Mouse (Mus musculus) myocyte (in vitro differentiated cells): Measurements from ENCODE around the gene Dph6. TPM values are rescaled to one million over a fixed set of nuclear protein-coding genes. Genes with fewer than 3 reads are reported as not detected.
"Not testable (repeated sequence)": the region's sequence is repeated elsewhere in the genome, so short reads cannot be mapped to it uniquely, and the experiment has no call there.

ENCODE experiments used
- H3K27me3 ChIP-seq: one replicate; pipeline ENCODE4 v1.6.1; 2011; ENCODE audit not compliant: control insufficient read depth, insufficient read depth, insufficient read length
- H3K36me3 ChIP-seq: one replicate; pipeline ENCODE4 v1.6.1; 2011; ENCODE audit not compliant: control insufficient read depth, insufficient read depth
- H3K4me2 ChIP-seq: one replicate; pipeline ENCODE4 v1.6.1; 2011; ENCODE audit warnings: low read depth, control low read depth
- H3K4me3 ChIP-seq: one replicate; pipeline ENCODE4 v1.5.1; 2011; ENCODE audit warnings: mild to moderate bottlenecking, control low read depth, moderate library complexity
- H3K79me2 ChIP-seq: one replicate; pipeline ENCODE4 v1.6.1; 2011; ENCODE audit not compliant: control insufficient read depth, insufficient read depth
- H3ac ChIP-seq: one replicate; pipeline ENCODE4 v1.6.1; 2011; ENCODE audit not compliant: control insufficient read depth, insufficient read length
- CEBPB ChIP-seq: IDR thresholded peaks from 2 replicates; pipeline ENCODE4 v1.6.1; 2011; ENCODE audit warnings: mild to moderate bottlenecking, moderate library complexity; ENCODE audit not compliant: poor library complexity, insufficient read depth, severe bottlenecking
- E2F4 ChIP-seq: IDR thresholded peaks from one replicate; pipeline ENCODE4 v1.6.1; 2011; ENCODE audit warnings: mild to moderate bottlenecking, control low read depth, moderate library complexity; ENCODE audit not compliant: insufficient read depth
- MAX ChIP-seq: IDR thresholded peaks from one replicate; pipeline ENCODE4 v1.6.1; 2011; ENCODE audit warnings: low read depth, mild to moderate bottlenecking, control low read depth
- MYOD1 ChIP-seq, 3 experiments: IDR thresholded peaks; one replicate each; pipeline ENCODE4 v1.6.1; 2011; ENCODE audit warnings: control low read depth in 2 of 3, low read depth in 2 of 3, mild to moderate bottlenecking in 2 of 3, moderate library complexity in 1 of 3; ENCODE audit not compliant: insufficient read length in 2 of 3, control insufficient read depth in 1 of 3
- MYOG ChIP-seq, 3 experiments: IDR thresholded peaks; one replicate each; pipeline ENCODE4 v1.6.1; 2011; ENCODE audit warnings: control low read depth in 2 of 3, low read depth in 2 of 3, mild to moderate bottlenecking in 2 of 3; ENCODE audit not compliant: insufficient read length in 2 of 3, control insufficient read depth in 1 of 3, insufficient read depth in 1 of 3
- POLR2A ChIP-seq: IDR thresholded peaks from one replicate; pipeline ENCODE4 v1.6.1; 2011; ENCODE audit warnings: low read depth, mild to moderate bottlenecking, control low read depth, moderate library complexity; ENCODE audit not compliant: insufficient read length
- POLR2AphosphoS2 ChIP-seq: IDR thresholded peaks from one replicate; pipeline ENCODE4 v1.6.1; 2011; ENCODE audit warnings: low read depth, control low read depth; ENCODE audit not compliant: insufficient read length
- REST ChIP-seq: IDR thresholded peaks from one replicate; pipeline ENCODE4 v1.6.1; 2011; ENCODE audit warnings: mild to moderate bottlenecking, control low read depth, moderate library complexity; ENCODE audit not compliant: insufficient read depth, insufficient read length
- SRF ChIP-seq: IDR thresholded peaks from one replicate; pipeline ENCODE4 v1.6.1; 2011; ENCODE audit warnings: low read depth; ENCODE audit not compliant: control insufficient read depth, insufficient read length
- TCF12 ChIP-seq: IDR thresholded peaks from one replicate; pipeline ENCODE4 v1.6.1; 2011; ENCODE audit warnings: mild to moderate bottlenecking, control low read depth; ENCODE audit not compliant: poor library complexity, insufficient read depth, severe bottlenecking
- TCF3 ChIP-seq: IDR thresholded peaks from one replicate; pipeline ENCODE4 v1.6.1; 2011; ENCODE audit warnings: low read depth, control low read depth; ENCODE audit not compliant: insufficient read length
- USF1 ChIP-seq: IDR thresholded peaks from one replicate; pipeline ENCODE4 v1.6.1; 2011; ENCODE audit warnings: low read depth, mild to moderate bottlenecking, control low read depth, moderate library complexity
- polyA plus RNA-seq: library from polyadenylated mRNA; unstranded; fragments of >200 nt; fragmentation: generic; extraction: Trizol; gene quantifications from one replicate; pipeline ENCODE4 v1.2.1, GENCODE M21; 2012; ENCODE audit warnings: missing spikeins

The Dph6 gene
- polyA plus RNA-seq, 1 experiment = 9.6 TPM

GRCm38 (mm10) chr2:114624683-114625082, 30.1 kb downstream of the Dph6 start:
- Histone ChIP-seq H3K36me3 (no peaks in the 10 kb centered on the region), H3ac (no peak overlapping the region), H3K4me2 (no peak overlapping the region), H3K27me3 (no peaks in the 10 kb centered on the region), H3K4me3 (no peak overlapping the region), H3K79me2 (no peaks in the 10 kb centered on the region)
- TF ChIP-seq MAX = no peak
- no peak for TF ChIP-seq E2F4
- no peak for TF ChIP-seq SRF

- TF ChIP-seq REST (no peak), USF1 (no peak), MYOG (IDR thresholded peaks at IDR 0.05; ENCODE audit: control insufficient read depth in 1 of 3, insufficient read depth in 1 of 3, insufficient read length in 2 of 3, low read depth in 2 of 3) (no peak), POLR2AphosphoS2 (no peak), MAX (no peak), POLR2A (no peak), TCF12 (no peak)
- H3K79me2 ChIP-seq = no peaks in the 10 kb centered on the region
- H3K36me3 ChIP-seq = no peaks in the 10 kb centered on the region
- no peak overlapping the region for H3K4me2 ChIP-seq
- H3K4me3 ChIP-seq = no peak overlapping the region
- no peaks in the 10 kb centered on the region for H3K27me3 ChIP-seq
- H3ac ChIP-seq = no peak overlapping the region
These were observed 32.2 kb downstream of the Dph6 start for GRCm38 (mm10) chr2:114622550-114622939.

DNA sequence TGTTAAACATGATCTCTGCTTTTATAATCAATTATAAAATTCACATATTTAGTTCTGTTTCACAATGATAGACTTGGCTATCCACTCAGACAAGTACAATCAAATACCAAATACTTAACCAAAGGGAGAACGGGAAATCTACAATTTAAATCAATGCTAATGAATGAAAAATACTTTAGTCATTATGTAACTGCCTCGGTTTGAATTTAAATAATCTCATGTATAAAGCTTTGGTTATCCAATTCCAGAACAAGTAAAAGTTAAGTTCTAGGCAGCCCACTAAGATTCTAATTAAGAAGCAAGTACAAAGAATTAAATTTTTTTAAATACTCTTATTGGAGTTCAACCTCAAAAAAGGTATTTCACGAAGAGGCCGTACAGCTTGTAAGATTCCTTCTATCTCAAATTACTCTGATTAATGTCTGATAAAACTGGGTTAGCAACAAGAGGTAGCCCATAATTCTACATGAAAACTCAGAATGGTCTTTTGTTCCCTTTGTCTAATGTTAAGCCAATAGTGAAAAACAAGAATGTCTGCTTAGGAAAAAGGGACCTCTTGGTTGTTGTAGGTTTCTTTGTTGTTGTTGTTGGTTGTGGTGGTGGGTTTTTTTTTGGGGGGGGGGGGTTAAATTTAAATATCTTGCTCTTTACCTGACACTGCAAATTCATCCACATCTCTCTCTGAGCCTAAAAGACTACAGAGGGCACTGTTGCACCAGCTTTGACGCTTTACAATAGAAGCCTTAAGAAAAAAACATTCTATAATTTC, 32.8 kb downstream of the Dph6 start:
- Histone ChIP-seq H3K79me2 (no peaks in the 10 kb centered on the region), H3K27me3 (no peaks in the 10 kb centered on the region), H3K4me2 (no peak overlapping the region), H3K4me3 (no peak overlapping the region), H3K36me3 (no peaks in the 10 kb centered on the region), H3ac (no peak overlapping the region)
- TF ChIP-seq TCF12 (no peak), MYOG (IDR thresholded peaks at IDR 0.05; ENCODE audit: control insufficient read depth in 1 of 3, insufficient read depth in 1 of 3, insufficient read length in 2 of 3, low read depth in 2 of 3) (no peak), REST (no peak), E2F4 (no peak), MAX (no peak), MYOD1 (IDR thresholded peaks at IDR 0.05; ENCODE audit: control insufficient read depth in 1 of 3, insufficient read length in 2 of 3, low read depth in 2 of 3) (no peak), CEBPB (no peak), POLR2AphosphoS2 (no peak), TCF3 (no peak), SRF (no peak), POLR2A (no peak), USF1 (no peak)

DNA sequence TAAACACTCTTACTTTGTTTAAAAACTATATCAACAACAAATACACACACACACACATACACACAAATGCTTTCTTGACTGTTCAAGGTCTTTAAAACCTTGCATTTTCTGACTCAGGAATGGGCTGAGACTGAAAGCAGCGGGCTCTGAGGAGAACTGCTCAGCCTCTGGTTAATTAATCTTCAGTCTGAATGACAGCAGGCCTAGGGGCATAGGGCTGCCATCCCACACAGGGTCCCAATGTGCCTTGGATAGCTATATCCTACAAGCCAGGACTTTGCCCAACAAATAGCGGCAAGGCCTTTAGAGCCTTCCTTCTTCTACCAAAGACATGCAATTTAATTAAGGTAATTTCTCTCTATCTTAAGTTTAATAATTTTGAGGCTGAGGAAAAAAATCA, 43.2 kb downstream of the Dph6 start:
- no peaks in the 10 kb centered on the region for H3K27me3 ChIP-seq
- TF ChIP-seq POLR2AphosphoS2 (no peak), E2F4 (no peak), POLR2A (no peak), MYOD1 (IDR thresholded peaks at IDR 0.05; ENCODE audit: control insufficient read depth in 1 of 3, insufficient read length in 2 of 3, low read depth in 2 of 3) (no peak)
- no peak overlapping the region for H3ac ChIP-seq
- no peaks in the 10 kb centered on the region for H3K79me2 ChIP-seq
- no peak overlapping the region for H3K4me2 ChIP-seq
- H3K4me3 ChIP-seq = no peak overlapping the region
- no peaks in the 10 kb centered on the region for H3K36me3 ChIP-seq

DNA sequence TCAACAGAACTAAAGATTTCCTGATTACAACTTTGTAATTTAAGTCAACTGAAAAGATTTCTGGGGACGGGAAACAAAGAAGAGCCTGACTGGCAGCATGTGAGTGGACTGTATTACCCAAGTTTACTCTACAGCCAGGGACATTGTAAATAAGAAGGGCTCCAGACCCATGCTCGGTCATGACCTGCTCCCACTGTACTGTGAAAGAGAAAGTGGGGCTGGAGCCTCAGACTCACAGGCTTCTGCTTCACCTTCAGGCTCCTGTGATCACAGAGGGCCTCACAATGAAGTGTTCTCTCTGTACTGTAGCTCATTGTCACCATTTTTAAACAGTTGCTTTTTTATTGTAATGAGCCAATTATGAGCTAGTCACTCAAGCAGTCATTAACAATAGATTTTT, 44.7 kb downstream of the Dph6 start:
- Histone ChIP-seq H3K4me3 (no peak overlapping the region), H3ac (no peak overlapping the region), H3K36me3 (no peaks in the 10 kb centered on the region), H3K27me3 (no peaks in the 10 kb centered on the region), H3K79me2 (no peaks in the 10 kb centered on the region), H3K4me2 (no peak overlapping the region)
- TF ChIP-seq USF1 (no peak), E2F4 (no peak), MYOG (IDR thresholded peaks at IDR 0.05; ENCODE audit: control insufficient read depth in 1 of 3, insufficient read depth in 1 of 3, insufficient read length in 2 of 3, low read depth in 2 of 3) (no peak), MAX (no peak), POLR2A (no peak), SRF (no peak), CEBPB (no peak), TCF3 (no peak)

DNA sequence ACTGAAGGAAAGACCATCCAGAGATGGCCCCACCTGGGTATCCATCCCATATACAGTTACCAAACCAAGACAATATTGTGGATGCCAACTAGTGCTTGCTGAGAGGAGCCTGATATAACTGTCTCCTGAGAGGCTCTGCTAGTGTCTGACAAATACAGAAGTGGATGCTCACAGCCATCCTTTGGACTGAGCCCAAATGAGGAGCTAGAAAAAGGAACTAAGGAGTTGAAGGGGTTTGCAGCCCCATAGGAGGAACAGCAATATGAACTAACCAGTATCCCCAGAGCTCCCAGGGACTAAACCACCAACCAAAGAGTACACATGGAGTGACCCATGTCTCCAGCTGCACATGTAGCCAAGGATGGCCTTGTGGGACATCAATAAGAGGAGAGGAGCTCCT, 49.6 kb downstream of the Dph6 start:
- H3K36me3 ChIP-seq, H3K27me3 ChIP-seq, H3K4me3 ChIP-seq, H3ac ChIP-seq, H3K79me2 ChIP-seq, H3K4me2 ChIP-seq: not testable (repeated sequence)
